Mouse (Mus musculus) embryonic facial prominence, embryonic 13.5 days (tissue): ENCODE measurements around the gene Nav3. TPM values are rescaled to one million over a fixed set of nuclear protein-coding genes. Genes with fewer than 3 reads are reported as not detected.
A peak's percentile ranks its signal among the peaks of the same experiment; 100 is the strongest.

Experiments
- ATAC-seq: fragments of 200-750 bp; cut with Nextera tagmentation; 2 replicates; pipeline ENCODE4 v1.8.0; 2017; ENCODE audit warnings: low read depth; ENCODE audit not compliant: insufficient number of reproducible peaks, insufficient read depth, low FRiP score, low TSS enrichment
- H3K27ac ChIP-seq: fragments of 300-500 bp; sonication (generic); 2 replicates; pipeline ENCODE4 v1.5.1; 2015; ENCODE audit warnings: moderate library complexity, mild to moderate bottlenecking, inconsistent platforms
- H3K27me3 ChIP-seq: fragments of 300-500 bp; sonication (generic); 2 replicates; pipeline ENCODE4 v1.6.1; 2015; ENCODE audit warnings: mild to moderate bottlenecking, inconsistent platforms
- H3K36me3 ChIP-seq: fragments of 300-500 bp; sonication (generic); 2 replicates; pipeline ENCODE4 v1.6.1; 2015; ENCODE audit warnings: mild to moderate bottlenecking, inconsistent platforms
- H3K4me1 ChIP-seq: fragments of 300-500 bp; sonication (generic); 2 replicates; pipeline ENCODE4 v1.6.1; 2015; ENCODE audit warnings: inconsistent platforms
- H3K4me2 ChIP-seq: fragments of 300-500 bp; sonication (generic); 2 replicates; pipeline ENCODE4 v1.6.1; 2015; ENCODE audit warnings: moderate library complexity, mild to moderate bottlenecking, inconsistent platforms
- H3K4me3 ChIP-seq: fragments of 300-500 bp; sonication (generic); 2 replicates; pipeline ENCODE4 v1.5.1; 2015; ENCODE audit warnings: mild to moderate bottlenecking, inconsistent platforms
- H3K9ac ChIP-seq: fragments of 300-500 bp; sonication (generic); 2 replicates; pipeline ENCODE4 v1.6.1; 2015; ENCODE audit warnings: mild to moderate bottlenecking, inconsistent platforms
- H3K9me3 ChIP-seq: fragments of 300-500 bp; sonication (generic); 2 replicates; pipeline ENCODE4 v1.6.1; 2016; ENCODE audit warnings: inconsistent platforms
- WGBS: fragments of 180-500 bp; shearing (Covaris S2); methylation state at CpG from one replicate; pipeline ENCODE4 v1.1.7; 2015; ENCODE audit warnings: mixed read lengths; 5-methylcytosine and 5-hydroxymethylcytosine counted together
- polyA plus RNA-seq: library from polyadenylated mRNA; unstranded; fragments of >200 nt; fragmentation: Nextera tagmentation; extraction: Ambion mirVana; gene quantifications from 2 replicates; pipeline ENCODE4 v1.2.1, GENCODE M21; 2015

Gene Nav3
- polyA plus RNA-seq, 1 experiment from 2014 or later, result 3.4 TPM

GRCm38 (mm10) chr10:109690564-109690963 lies 765.4 kb downstream of the Nav3 start:
- ATAC-seq, result no peak
- WGBS, result 75% methylated on average over 3 of the region's 3 CpGs
- H3K4me1 ChIP-seq, result no peaks in the 10 kb centered on the region
- no peak overlapping the region for H3K4me2 ChIP-seq
- no peak overlapping the region for H3K27ac ChIP-seq
- H3K4me3 ChIP-seq, result no peak overlapping the region
- no peaks in the 10 kb centered on the region for H3K9me3 ChIP-seq
- no peak overlapping the region for H3K9ac ChIP-seq
- no peaks in the 10 kb centered on the region for H3K27me3 ChIP-seq
- H3K36me3 ChIP-seq, result no peaks in the 10 kb centered on the region

- Histone ChIP-seq H3K4me3 (0 out of 2 replicates have a peak overlapping the region, but pooled peaks have one; percentile 6), H3K4me2 (peak overlapping the region; percentile 47), H3K9ac (no peak overlapping the region), H3K4me1 (peaks cover 6% of the 10 kb centered on the region; the same call in 1 of the 2 replicates), H3K9me3 (no peaks in the 10 kb centered on the region), H3K27ac (no peak overlapping the region), H3K27me3 (no peaks in the 10 kb centered on the region), H3K36me3 (no peaks in the 10 kb centered on the region)
- 44% methylated on average over 27 of the region's 27 CpGs for WGBS
- ATAC-seq, result peak; percentile 62; the same call in 1 of the 2 replicates
Observed at GRCm38 (mm10) chr10:109684109-109685056, 771.6 kb downstream of the Nav3 start.

GRCm38 (mm10) chr10:109672896-109673295 lies 783.1 kb downstream of the Nav3 start:
- Histone ChIP-seq H3K4me2 (no peak overlapping the region), H3K9ac (no peak overlapping the region), H3K27ac (no peak overlapping the region), H3K4me3 (no peak overlapping the region), H3K27me3 (no peaks in the 10 kb centered on the region), H3K4me1 (no peaks in the 10 kb centered on the region), H3K9me3 (no peaks in the 10 kb centered on the region), H3K36me3 (no peaks in the 10 kb centered on the region)
- WGBS, result 90% methylated on average over 2 of the region's 2 CpGs
- ATAC-seq, result no peak

- Histone ChIP-seq H3K9ac (no peak overlapping the region), H3K27ac (no peak overlapping the region), H3K4me3 (no peak overlapping the region), H3K36me3 (no peaks in the 10 kb centered on the region), H3K4me1 (no peaks in the 10 kb centered on the region), H3K9me3 (no peaks in the 10 kb centered on the region), H3K27me3 (no peaks in the 10 kb centered on the region), H3K4me2 (no peak overlapping the region)
- no peak for ATAC-seq
- WGBS, result 83% methylated on average over 4 of the region's 4 CpGs
Observed at GRCm38 (mm10) chr10:109667453-109667852, 788.6 kb downstream of the Nav3 start.

- H3K4me2 ChIP-seq, result peak overlapping the region; percentile 46
- H3K4me3 ChIP-seq, result peak overlapping the region; percentile 12; the same call in 1 of the 2 replicates
- no peak for ATAC-seq
Observed at GRCm38 (mm10) chr10:109664629-109665317, 791.2 kb downstream of the Nav3 start.

GRCm38 (mm10) chr10:109651516-109651915 lies 804.5 kb downstream of the Nav3 start:
- WGBS, result 68% methylated on average over 7 of the region's 7 CpGs
- no peak overlapping the region for H3K4me2 ChIP-seq
- no peak overlapping the region for H3K4me3 ChIP-seq
- H3K36me3 ChIP-seq, result no peaks in the 10 kb centered on the region
- H3K9ac ChIP-seq, result no peak overlapping the region
- H3K9me3 ChIP-seq, result no peaks in the 10 kb centered on the region
- no peak overlapping the region for H3K27ac ChIP-seq
- no peaks in the 10 kb centered on the region for H3K27me3 ChIP-seq
- ATAC-seq, result no peak
- H3K4me1 ChIP-seq, result no peaks in the 10 kb centered on the region

More at GRCm38 (mm10) chr10:109664629-109665317, 791.2 kb downstream of the Nav3 start:
- Histone ChIP-seq H3K4me1 (no peaks in the 10 kb centered on the region), H3K9ac (no peak overlapping the region), H3K36me3 (no peaks in the 10 kb centered on the region), H3K27me3 (no peaks in the 10 kb centered on the region), H3K27ac (no peak overlapping the region), H3K9me3 (no peaks in the 10 kb centered on the region)
- 36% methylated on average over 14 of the region's 14 CpGs for WGBS

- H3K27me3 ChIP-seq, result no peaks in the 10 kb centered on the region
- no peaks in the 10 kb centered on the region for H3K36me3 ChIP-seq
- no peak overlapping the region for H3K4me3 ChIP-seq
- ATAC-seq, result no peak
- H3K27ac ChIP-seq, result no peak overlapping the region
- no peaks in the 10 kb centered on the region for H3K4me1 ChIP-seq
- WGBS, result 80% methylated on average over 3 of the region's 3 CpGs
- no peak overlapping the region for H3K4me2 ChIP-seq
- H3K9ac ChIP-seq, result no peak overlapping the region
- no peaks in the 10 kb centered on the region for H3K9me3 ChIP-seq
Observed at GRCm38 (mm10) chr10:109643598-109643997, 812.4 kb downstream of the Nav3 start.

- Histone ChIP-seq H3K27ac (no peak overlapping the region), H3K9me3 (no peaks in the 10 kb centered on the region), H3K4me3 (no peak overlapping the region), H3K36me3 (no peaks in the 10 kb centered on the region), H3K4me2 (no peak overlapping the region), H3K9ac (no peak overlapping the region), H3K27me3 (no peaks in the 10 kb centered on the region), H3K4me1 (no peaks in the 10 kb centered on the region)
- no peak for ATAC-seq
- 81% methylated on average over 7 of the region's 7 CpGs for WGBS
Observed at GRCm38 (mm10) chr10:109641806-109642205, 814.2 kb downstream of the Nav3 start.

GRCm38 (mm10) chr10:109637702-109638101 lies 818.3 kb downstream of the Nav3 start:
- H3K9me3 ChIP-seq, result no peaks in the 10 kb centered on the region
- no peaks in the 10 kb centered on the region for H3K36me3 ChIP-seq
- H3K4me1 ChIP-seq, result no peaks in the 10 kb centered on the region
- WGBS, result 77% methylated on average over 16 of the region's 16 CpGs
- H3K9ac ChIP-seq, result no peak overlapping the region
- no peak overlapping the region for H3K4me2 ChIP-seq
- ATAC-seq, result no peak
- H3K27me3 ChIP-seq, result no peaks in the 10 kb centered on the region
- H3K4me3 ChIP-seq, result no peak overlapping the region
- H3K27ac ChIP-seq, result no peak overlapping the region
